Comparison of ENCODE assay signal across 8 mouse cellular contexts in the genomic region with DNA sequence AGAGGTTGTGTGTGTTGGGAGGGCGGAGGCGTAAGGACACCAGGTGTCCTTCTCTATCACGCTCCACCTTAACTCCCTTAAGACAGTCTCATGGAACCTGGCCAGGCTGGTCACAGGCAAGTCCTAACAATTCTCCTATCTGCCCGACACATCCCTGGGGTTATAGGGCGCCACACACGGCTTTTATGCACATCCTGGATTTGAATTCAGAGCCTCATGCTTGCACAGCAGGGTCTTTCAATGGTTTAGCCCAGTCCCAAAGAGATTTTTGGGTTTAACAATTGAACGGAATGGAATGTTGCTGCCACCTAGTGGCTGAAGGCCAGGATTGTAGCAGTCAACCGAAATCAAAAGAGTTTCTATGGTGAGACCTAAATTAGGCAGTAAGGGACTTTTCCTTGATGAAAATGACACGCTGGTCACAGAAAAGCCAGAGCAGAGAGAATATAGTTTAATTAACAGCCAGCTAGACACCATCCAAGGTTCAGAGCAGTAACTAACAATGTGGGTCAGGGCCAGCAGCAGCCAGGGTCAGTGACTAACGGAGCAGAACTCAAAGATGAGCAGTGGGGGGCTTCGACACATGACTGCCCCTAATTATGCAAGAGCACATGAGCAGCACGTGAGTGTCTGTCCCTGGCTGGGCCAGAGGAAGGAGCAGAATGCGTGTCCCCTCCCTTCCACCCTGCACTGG. TPM values are rescaled to one million over a fixed set of nuclear protein-coding genes. Genes with fewer than 3 reads are reported as not detected.
DNase-seq lines count a peak whose midpoint lies in the region; ATAC-seq lines count a peak whose summit lies in the region.

No protein-coding gene starts in this region.

- H3K27me3 ChIP-seq in hindbrain, embryonic 13.5 days, result no peaks in the 10 kb centered on the region

- peak; percentile 47 to 48 for DNase-seq in lung, adult 18-20 months
- DNase-seq in lung, postnatal 25 days (ENCODE audit: low spot score), result no peak
- peak; percentile 74 for DNase-seq in cerebellum, adult 9-11 months
- peak; percentile 34 to 69 for DNase-seq in frontal cortex, postnatal 10 days (ENCODE audit: low spot score in 2 of 2)
- DNase-seq in layer of hippocampus, postnatal 14 days (ENCODE audit: low spot score in 2 of 2), result peak; percentile 73 to 82
- peak; percentile 33 to 73 for DNase-seq in lung, postnatal 4 days
- DNase-seq in right cerebral cortex, postnatal 14 days, result peak; percentile 48

- peak overlapping the region; percentile 41 for H3K4me2 ChIP-seq in hindbrain, embryonic 13.5 days

- peak overlapping the region; percentile 26; the same call in 1 of the 2 replicates for H3K27ac ChIP-seq in hindbrain, embryonic 13.5 days

- H3K4me3 ChIP-seq in hindbrain, embryonic 13.5 days, result peak overlapping the region; percentile 16; the same call in 1 of the 2 replicates

- no peaks in the 10 kb centered on the region for H3K36me3 ChIP-seq in hindbrain, embryonic 13.5 days

- H3K9ac ChIP-seq in hindbrain, embryonic 13.5 days, result no peak overlapping the region

- 5% methylated on average over 13 of the region's 13 CpGs for WGBS in hindbrain, embryonic 13.5 days

- peak; percentile 80 for ATAC-seq in hindbrain, embryonic 13.5 days (ENCODE audit: low FRiP score)

- H3K9me3 ChIP-seq in hindbrain, embryonic 13.5 days, result no peaks in the 10 kb centered on the region

- H3K4me1 ChIP-seq in hindbrain, embryonic 13.5 days (replicated peaks), result peaks cover 8% of the 10 kb centered on the region; the same call in 1 of the 2 replicates

RNA-seq across cellular contexts. Expression of gene Rpia, which starts 13.9 kb away (rescaled TPM):
- polyA plus RNA-seq in hindbrain, embryonic 13.5 days (2015; fragmentation: Nextera tagmentation; extraction: Ambion mirVana), result 3.2 and 3.3 TPM in 2 replicates
- total RNA-seq in layer of hippocampus, postnatal 14 days (2021), result 10 to 100 TPM; 10.1 to 10.3 TPM

RNA-seq across cellular contexts. Expression of gene Eif2ak3, which starts 38.3 kb away (rescaled TPM):
- 13.5 and 13.9 TPM in 2 replicates for polyA plus RNA-seq in hindbrain, embryonic 13.5 days (2015; fragmentation: Nextera tagmentation; extraction: Ambion mirVana)
- 10 to 100 TPM; 24.7 to 24.8 TPM for total RNA-seq in layer of hippocampus, postnatal 14 days (2021)
